Mouse (Mus musculus) liver, embryonic 12.5 days (tissue): ENCODE data around the gene Ptpn6. TPM values are rescaled to one million over a fixed set of nuclear protein-coding genes. Genes with fewer than 3 reads are reported as not detected.

Source experiments
- ATAC-seq: fragments of 200-750 bp; cut with Nextera tagmentation; 2 replicates; pipeline ENCODE4 v1.8.0; 2017; ENCODE audit warnings: moderate number of reproducible peaks, mild to moderate bottlenecking, moderate library complexity
- H3K27ac ChIP-seq: fragments of 300-500 bp; sonication (generic); 2 replicates; pipeline ENCODE4 v1.5.1; 2016; ENCODE audit warnings: mild to moderate bottlenecking
- H3K27me3 ChIP-seq: fragments of 300-500 bp; sonication (generic); replicated peaks from 2 replicates; pipeline ENCODE4 v1.6.1; 2016; ENCODE audit warnings: mild to moderate bottlenecking, moderate library complexity
- H3K36me3 ChIP-seq: fragments of 300-500 bp; sonication (generic); 2 replicates; pipeline ENCODE4 v1.6.1; 2016; ENCODE audit warnings: mild to moderate bottlenecking, moderate library complexity
- H3K4me1 ChIP-seq: fragments of 300-500 bp; sonication (generic); 2 replicates; pipeline ENCODE4 v1.6.1; 2016
- H3K4me2 ChIP-seq: fragments of 300-500 bp; sonication (generic); 2 replicates; pipeline ENCODE4 v1.6.1; 2016; ENCODE audit warnings: mild to moderate bottlenecking, moderate library complexity
- H3K4me3 ChIP-seq: fragments of 300-500 bp; sonication (generic); 2 replicates; pipeline ENCODE4 v1.5.1; 2016; ENCODE audit warnings: mild to moderate bottlenecking, moderate library complexity
- H3K9ac ChIP-seq: fragments of 300-500 bp; sonication (generic); 2 replicates; pipeline ENCODE4 v1.6.1; 2016; ENCODE audit warnings: mild to moderate bottlenecking, moderate library complexity
- H3K9me3 ChIP-seq: fragments of 300-500 bp; sonication (generic); replicated peaks from 2 replicates; pipeline ENCODE4 v1.6.1; 2016; ENCODE audit warnings: mild to moderate bottlenecking, moderate library complexity
- WGBS: fragments of 180-500 bp; shearing (Covaris S2); methylation state at CpG from one replicate; pipeline ENCODE4 v1.1.7; 2016; ENCODE audit not compliant: insufficient replicate concordance; 5-methylcytosine and 5-hydroxymethylcytosine counted together
- polyA plus RNA-seq: library from polyadenylated mRNA; unstranded; fragments of >200 nt; fragmentation: Nextera tagmentation; extraction: Ambion mirVana; gene quantifications from 2 replicates; pipeline ENCODE4 v1.2.1, GENCODE M21; 2016

Gene Ptpn6
- polyA plus RNA-seq, 1 experiment from 2014 or later, result 30.8 TPM

DNA sequence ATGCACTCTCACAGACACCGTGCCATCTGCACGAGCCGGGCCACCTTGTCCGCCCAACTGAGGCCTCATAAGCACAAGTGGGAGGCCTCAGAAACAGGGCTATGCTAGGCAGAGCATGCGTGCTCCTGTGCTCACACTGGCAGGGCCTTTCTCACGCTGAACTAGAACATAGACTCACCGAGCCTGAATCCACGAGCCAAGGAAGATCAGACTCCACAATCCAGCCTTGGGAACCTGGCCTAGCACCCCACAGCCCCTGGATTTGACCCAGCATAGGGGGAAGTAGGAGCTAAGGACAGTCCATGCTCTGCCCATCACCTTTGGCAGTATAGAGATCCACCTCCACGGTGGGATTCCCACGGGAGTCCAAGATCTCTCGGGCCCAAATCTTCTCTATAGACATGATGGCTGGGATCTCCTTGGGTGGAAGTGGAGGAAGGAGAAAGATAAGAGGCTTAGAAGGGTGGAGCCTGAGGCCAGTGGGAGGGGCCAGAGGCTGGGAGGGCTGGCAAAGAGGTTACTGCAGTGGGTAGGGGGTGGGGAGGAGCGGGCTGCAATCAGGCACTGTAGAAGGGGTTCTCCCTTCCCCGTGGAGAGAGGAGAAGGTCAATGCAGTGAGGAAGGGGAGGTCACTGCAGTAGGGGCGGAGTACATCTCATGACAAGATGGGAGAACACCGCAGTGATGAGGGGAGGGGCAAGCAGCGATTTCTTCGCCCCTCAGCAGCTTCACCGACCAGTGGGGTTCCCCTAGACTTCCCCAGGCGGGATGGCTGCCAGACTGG, 29.6 kb upstream of the Ptpn6 start:
- peaks cover 92% of the 10 kb centered on the region for H3K27me3 ChIP-seq
- H3K4me2 ChIP-seq, result peak overlapping the region; percentile 75
- no peaks in the 10 kb centered on the region for H3K9me3 ChIP-seq
- WGBS, result 22% methylated on average over 19 of the region's 19 CpGs
- H3K27ac ChIP-seq, result no peak overlapping the region
- H3K4me1 ChIP-seq, result peaks cover 29% of the 10 kb centered on the region
- peak; percentile 30 for ATAC-seq
- peak overlapping the region; percentile 53 for H3K4me3 ChIP-seq
- no peaks in the 10 kb centered on the region for H3K36me3 ChIP-seq
- H3K9ac ChIP-seq, result no peak overlapping the region

DNA sequence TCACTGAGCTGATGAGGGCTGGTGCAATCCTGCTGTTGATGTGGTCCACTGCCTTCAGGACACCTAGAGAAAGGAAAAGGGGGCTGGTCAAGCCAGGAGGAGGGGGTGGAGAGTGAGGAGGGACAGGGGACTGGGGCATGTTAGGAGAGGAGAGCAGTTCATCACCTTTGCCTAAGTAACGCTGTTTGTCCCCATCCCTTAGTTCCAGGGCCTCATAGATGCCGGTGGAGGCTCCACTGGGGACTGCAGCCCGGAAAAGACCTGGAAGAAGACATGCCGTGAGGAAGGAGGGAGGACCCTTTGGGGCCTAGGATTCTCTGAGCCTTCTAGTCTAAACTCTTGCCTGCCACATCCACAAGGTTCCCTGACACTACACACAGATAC, 29.0 kb upstream of the Ptpn6 start:
- H3K4me2 ChIP-seq, result 0 out of 2 replicates have a peak overlapping the region, but pooled peaks have one; percentile 3
- H3K27ac ChIP-seq, result no peak overlapping the region
- no peak overlapping the region for H3K4me3 ChIP-seq
- H3K9me3 ChIP-seq, result no peaks in the 10 kb centered on the region
- 68% methylated on average over 4 of the region's 4 CpGs for WGBS
- no peak for ATAC-seq
- H3K9ac ChIP-seq, result no peak overlapping the region
- peaks cover 29% of the 10 kb centered on the region for H3K4me1 ChIP-seq
- peaks cover 92% of the 10 kb centered on the region for H3K27me3 ChIP-seq
- no peaks in the 10 kb centered on the region for H3K36me3 ChIP-seq

DNA sequence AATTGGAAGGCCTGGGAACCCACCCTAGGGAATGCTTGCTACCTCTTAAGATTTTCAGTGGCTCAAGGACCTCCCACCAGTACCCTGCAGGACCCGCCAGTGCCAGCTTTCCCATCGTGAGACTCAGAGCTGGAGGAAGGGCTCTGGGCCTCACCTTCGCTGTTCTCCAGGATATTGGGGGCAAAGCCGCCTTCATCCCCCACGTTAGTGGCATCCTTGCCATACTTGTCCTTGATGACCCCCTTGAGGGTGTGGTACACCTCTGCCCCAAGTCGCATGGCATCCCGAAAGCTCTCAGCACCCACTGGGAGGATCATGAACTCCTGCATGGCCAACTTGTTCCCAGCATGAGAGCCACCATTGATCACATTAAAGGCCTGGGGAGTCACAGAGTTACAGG, 27.4 kb upstream of the Ptpn6 start:
- Histone ChIP-seq H3K4me2 (no peak overlapping the region), H3K9ac (no peak overlapping the region), H3K4me3 (no peak overlapping the region), H3K27me3 (peaks cover 95% of the 10 kb centered on the region), H3K9me3 (no peaks in the 10 kb centered on the region), H3K27ac (no peak overlapping the region), H3K4me1 (peaks cover 29% of the 10 kb centered on the region), H3K36me3 (no peaks in the 10 kb centered on the region)
- 76% methylated on average over 7 of the region's 7 CpGs for WGBS
- ATAC-seq, result no peak

DNA sequence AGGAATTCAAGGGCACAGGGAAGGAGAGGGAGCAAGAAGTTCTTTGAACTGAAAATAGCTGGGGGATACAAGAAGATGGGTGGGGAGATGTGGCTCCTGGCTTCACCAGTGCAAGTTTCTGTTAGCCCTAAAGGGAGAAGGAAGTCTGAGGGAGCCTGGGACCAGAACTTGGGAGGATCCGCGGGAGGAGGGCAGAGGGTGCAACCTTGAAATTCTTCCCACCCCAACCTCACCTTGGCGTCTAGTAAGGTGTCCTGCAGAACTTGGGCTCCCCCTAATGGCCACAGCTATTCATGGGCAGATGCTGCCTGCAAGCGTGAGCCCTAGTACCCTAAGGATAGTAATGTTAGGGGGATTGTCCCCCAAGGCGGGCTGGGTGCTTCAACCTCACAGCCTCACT, 20.7 kb upstream of the Ptpn6 start:
- H3K4me1 ChIP-seq, result peaks cover 36% of the 10 kb centered on the region
- no peak for ATAC-seq
- no peaks in the 10 kb centered on the region for H3K9me3 ChIP-seq
- H3K27me3 ChIP-seq, result peaks cover 98% of the 10 kb centered on the region
- no peak overlapping the region for H3K4me3 ChIP-seq
- 0 out of 2 replicates have a peak overlapping the region, but pooled peaks have one; percentile 25 for H3K4me2 ChIP-seq
- no peak overlapping the region for H3K27ac ChIP-seq
- 0 out of 2 replicates have a peak overlapping the region, but pooled peaks have one; percentile 8 for H3K9ac ChIP-seq
- 6% methylated on average over 5 of the region's 5 CpGs for WGBS
- no peaks in the 10 kb centered on the region for H3K36me3 ChIP-seq

DNA sequence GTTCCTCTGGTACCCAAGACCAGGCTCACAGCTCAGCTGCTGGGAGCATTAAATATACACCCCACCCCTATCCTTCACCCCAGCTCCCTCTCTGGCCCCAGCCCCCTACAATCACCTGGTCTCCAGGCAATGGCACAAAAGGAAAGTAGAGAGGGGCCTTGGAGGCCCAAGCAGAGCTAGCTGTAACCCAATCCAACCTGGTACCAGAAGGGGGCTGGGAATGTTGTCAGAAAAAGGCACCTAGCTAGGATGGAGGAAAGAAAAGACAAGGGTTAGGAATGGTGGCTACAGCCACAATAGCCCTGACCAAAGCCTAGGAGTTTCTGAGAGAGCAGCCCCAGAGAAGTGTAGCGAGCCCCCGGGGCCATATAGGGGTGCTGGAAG, 20.3 kb upstream of the Ptpn6 start:
- Histone ChIP-seq H3K36me3 (no peaks in the 10 kb centered on the region), H3K4me2 (0 out of 2 replicates have a peak overlapping the region, but pooled peaks have one; percentile 25), H3K27me3 (peaks cover 98% of the 10 kb centered on the region), H3K9ac (0 out of 2 replicates have a peak overlapping the region, but pooled peaks have one; percentile 8), H3K27ac (no peak overlapping the region), H3K4me3 (no peak overlapping the region), H3K4me1 (peaks cover 40% of the 10 kb centered on the region), H3K9me3 (no peaks in the 10 kb centered on the region)
- WGBS, result 40% methylated on average over 2 of the region's 2 CpGs
- ATAC-seq, result no peak

DNA sequence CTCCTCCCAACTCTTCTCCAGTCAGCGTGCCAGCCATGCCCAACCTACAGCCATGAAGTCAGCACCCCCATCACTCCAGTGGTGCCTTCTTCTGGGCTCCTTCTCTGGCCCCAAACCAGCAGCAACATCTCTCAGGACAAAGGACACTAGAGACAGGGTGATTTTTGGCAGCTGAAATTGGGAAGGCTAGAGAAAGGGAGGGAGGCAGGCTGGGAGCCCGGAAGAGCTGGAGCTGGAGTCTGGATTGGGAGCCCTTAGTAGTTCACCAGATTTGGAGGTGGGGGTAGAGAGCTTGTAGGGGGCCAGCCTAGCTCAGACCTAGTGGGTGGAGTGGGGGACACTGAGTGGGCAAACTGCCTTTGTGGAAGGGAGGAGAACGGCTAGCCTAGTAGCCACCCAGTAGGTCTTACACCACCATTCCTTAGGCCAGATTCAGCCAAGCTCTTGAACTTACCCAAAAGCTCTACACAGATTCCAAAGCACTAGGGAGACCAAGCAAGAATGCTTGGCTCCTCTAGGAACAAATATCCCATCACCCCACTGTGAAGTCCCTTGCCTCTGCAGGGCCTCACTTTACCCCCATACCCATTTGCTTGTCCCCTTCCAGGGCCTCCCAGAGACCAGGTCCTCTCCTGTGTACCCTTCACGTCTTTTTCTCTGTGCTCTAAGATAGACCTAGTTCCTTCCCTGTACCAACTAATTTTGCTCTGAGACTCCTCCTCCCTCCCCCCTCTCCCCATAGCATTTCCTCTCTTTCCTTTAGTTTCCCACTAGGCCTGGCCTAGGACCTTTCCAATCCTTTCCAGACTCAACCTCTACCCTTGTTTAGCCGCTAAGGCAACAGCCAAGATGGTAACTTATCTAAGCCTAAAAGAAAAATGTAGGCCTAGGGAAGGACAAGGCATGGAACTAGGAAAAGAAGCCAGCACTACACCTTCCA, 19.7 kb upstream of the Ptpn6 start:
- WGBS, result 55% methylated on average over 5 of the region's 5 CpGs
- Histone ChIP-seq H3K4me1 (peaks cover 41% of the 10 kb centered on the region), H3K4me3 (peak overlapping the region; percentile 71; the same call in 1 of the 2 replicates), H3K9ac (no peak overlapping the region), H3K4me2 (peak overlapping the region; percentile 93), H3K27ac (no peak overlapping the region), H3K9me3 (no peaks in the 10 kb centered on the region), H3K27me3 (peaks cover 98% of the 10 kb centered on the region), H3K36me3 (no peaks in the 10 kb centered on the region)
- no peak for ATAC-seq

DNA sequence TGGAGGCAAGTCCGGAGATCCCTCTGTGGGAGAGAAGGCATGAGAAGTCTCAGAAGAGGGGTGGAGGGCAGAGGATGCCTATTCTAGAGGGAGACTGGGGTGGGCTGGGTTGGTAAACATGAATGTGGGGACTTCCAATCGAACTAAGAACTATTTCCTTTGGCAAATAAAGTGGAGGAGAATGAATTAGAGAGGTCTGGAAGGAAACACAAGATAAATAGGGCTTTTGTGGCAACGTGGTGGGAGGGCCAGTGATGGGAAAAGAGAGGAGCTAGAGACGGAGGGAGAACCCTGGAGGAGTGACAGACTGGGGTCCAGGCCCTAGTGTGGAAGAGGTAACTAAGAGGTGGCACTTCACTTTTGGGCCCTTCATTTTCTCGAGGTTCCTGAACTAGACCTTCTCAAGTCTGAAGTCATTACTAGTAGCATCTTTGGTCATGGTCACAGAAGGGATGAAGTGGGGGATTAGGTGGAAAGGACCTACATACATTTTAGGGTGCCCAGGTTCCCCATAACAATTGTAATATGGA, 18.9 kb upstream of the Ptpn6 start:
- H3K4me2 ChIP-seq, result peak overlapping the region; percentile 93
- WGBS, result 27% methylated on average over 5 of the region's 5 CpGs
- peak overlapping the region; percentile 71 for H3K4me3 ChIP-seq
- peak overlapping the region; percentile 72 for H3K27ac ChIP-seq
- peaks cover 98% of the 10 kb centered on the region for H3K27me3 ChIP-seq
- no peak for ATAC-seq
- peaks cover 41% of the 10 kb centered on the region for H3K4me1 ChIP-seq
- no peak overlapping the region for H3K9ac ChIP-seq
- H3K9me3 ChIP-seq, result no peaks in the 10 kb centered on the region
- H3K36me3 ChIP-seq, result no peaks in the 10 kb centered on the region

DNA sequence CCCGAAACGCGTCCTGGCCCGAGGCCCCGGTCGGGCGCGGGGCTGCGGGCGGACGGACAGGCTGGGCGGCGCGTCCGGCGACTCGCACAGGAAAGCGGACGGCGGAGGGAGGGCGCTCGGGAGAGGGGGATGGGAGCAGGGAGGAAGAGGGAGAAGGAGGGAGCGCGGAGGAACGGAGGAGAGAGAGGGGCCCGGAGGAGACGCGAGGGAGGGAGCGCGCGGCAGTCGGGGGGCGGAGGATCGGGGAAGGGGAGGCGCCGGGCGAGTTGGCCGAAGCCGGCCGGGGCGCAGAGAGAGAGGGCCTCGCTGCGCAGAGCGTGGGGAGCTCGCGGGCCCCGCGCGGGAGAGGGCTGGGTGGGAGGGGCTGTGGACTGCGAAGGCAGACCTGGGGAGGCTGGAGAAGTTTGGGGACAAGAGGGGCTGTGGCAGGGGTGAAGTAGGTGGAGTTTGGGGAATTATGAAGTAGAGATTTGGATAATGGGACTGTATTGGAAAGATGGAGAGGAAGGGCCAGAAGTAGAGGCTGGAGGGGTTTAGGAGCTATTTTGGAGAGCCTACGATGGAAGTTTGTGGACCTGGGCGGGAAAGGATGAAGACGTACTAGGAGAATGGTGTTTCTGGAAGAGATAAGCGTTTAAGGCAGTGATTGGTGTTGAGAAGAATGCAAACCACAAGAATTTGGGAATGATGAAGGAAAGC, 18.3 kb upstream of the Ptpn6 start:
- H3K27ac ChIP-seq, result peak overlapping the region; percentile 72
- ATAC-seq, result peak; percentile 42
- H3K36me3 ChIP-seq, result no peaks in the 10 kb centered on the region
- WGBS, result 2% methylated on average over 53 of the region's 54 CpGs
- H3K4me3 ChIP-seq, result peak overlapping the region; percentile 71
- H3K9ac ChIP-seq, result peak overlapping the region; percentile 72
- H3K4me2 ChIP-seq, result peak overlapping the region; percentile 93
- H3K4me1 ChIP-seq, result peaks cover 41% of the 10 kb centered on the region
- H3K27me3 ChIP-seq, result peaks cover 94% of the 10 kb centered on the region
- no peaks in the 10 kb centered on the region for H3K9me3 ChIP-seq

DNA sequence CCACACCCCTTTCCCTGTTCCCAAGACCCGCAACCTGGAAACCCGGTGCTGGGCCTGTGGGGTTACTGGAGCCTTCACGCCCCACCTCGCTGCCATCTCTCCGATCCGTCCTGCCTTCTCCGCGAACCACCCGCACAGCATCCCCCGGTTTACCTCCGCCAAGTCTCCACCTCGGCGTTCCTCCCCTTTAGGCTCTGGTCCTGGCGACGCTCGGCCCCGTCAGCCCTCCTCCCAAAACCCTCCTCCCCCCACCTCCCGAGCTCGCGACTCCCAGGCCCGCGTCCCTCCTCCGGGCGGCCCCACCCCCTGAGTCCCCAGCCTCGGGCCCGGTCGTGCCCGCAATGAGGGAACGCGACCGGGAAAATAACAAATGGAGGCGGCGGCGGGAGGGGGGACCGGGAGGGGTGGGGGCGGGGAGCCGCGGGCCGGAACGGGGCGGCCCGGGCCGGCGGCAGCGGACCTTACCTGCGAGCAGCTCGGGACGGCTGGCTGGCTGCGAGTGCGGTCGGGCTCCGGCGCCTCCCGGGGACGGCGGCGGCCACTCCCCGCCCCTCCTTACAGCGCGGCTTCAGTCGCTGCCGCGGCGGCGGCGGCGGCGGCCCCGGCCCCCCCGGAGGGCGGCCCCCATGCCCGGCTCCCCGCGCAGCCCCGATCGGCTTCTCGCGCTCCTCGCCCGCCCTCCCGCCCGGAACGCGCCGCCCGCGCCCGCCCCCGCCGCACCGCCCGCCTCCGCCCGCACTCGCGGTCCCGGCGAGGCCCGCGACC, 17.5 kb upstream of the Ptpn6 start, which contains the start of the genes Gm45234 and Atn1:
Gene Gm45234 (minus strand): TSS at position 191 of the 765 bp plus-strand sequence.
Gene Atn1 (minus strand): TSS at position 694 of the 765 bp plus-strand sequence.
- Histone ChIP-seq H3K4me2 (peak within 1 kb of the TSS; percentile 93), H3K9me3 (no peaks in the 10 kb centered on the region), H3K9ac (peak within 1 kb of the TSS; percentile 72), H3K4me1 (peaks cover 41% of the 10 kb centered on the region), H3K27ac (peak within 1 kb of the TSS; percentile 72), H3K4me3 (peak within 1 kb of the TSS; percentile 71), H3K27me3 (peaks cover 86% of the 10 kb centered on the region), H3K36me3 (no peaks in the 10 kb centered on the region)
- WGBS, result under 1% methylated on average over 64 of the region's 100 CpGs
- peak; percentile 50 for ATAC-seq

DNA sequence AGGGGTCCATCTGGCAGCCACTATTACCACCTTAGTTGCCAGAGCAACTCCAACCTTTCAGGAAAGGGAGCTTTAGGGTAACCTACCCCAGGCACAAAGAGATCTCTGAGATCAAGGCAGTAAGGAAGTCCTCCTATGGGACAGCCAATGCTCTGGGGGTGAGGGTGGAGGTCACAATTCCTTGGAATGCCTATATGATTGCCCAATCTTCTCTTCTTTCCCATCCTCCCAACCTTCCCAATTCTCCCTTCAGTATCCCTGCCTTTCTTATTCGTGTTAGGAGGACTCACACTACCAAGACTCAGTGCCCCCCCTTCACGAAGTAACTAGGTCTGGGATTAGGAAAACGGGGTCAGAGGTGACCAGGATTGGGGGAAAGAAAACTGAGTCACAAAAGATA, 16.8 kb upstream of the Ptpn6 start:
- WGBS, result 21% methylated on average over 3 of the region's 3 CpGs
- Histone ChIP-seq H3K4me2 (peak overlapping the region; percentile 93), H3K27me3 (peaks cover 80% of the 10 kb centered on the region), H3K4me3 (peak overlapping the region; percentile 71), H3K36me3 (no peaks in the 10 kb centered on the region), H3K4me1 (peaks cover 41% of the 10 kb centered on the region), H3K27ac (no peak overlapping the region), H3K9me3 (no peaks in the 10 kb centered on the region), H3K9ac (peak overlapping the region; percentile 72; the same call in 1 of the 2 replicates)
- ATAC-seq, result no peak
